Mouse (Mus musculus): ENCODE measurements at regions not wholly inside any gene's neighbourhood (a gene's known extent, or its start where the extent isn't known, plus 50 kb on each side); places are given as distances from the start of the nearest gene placed in this dataset.

DNA sequence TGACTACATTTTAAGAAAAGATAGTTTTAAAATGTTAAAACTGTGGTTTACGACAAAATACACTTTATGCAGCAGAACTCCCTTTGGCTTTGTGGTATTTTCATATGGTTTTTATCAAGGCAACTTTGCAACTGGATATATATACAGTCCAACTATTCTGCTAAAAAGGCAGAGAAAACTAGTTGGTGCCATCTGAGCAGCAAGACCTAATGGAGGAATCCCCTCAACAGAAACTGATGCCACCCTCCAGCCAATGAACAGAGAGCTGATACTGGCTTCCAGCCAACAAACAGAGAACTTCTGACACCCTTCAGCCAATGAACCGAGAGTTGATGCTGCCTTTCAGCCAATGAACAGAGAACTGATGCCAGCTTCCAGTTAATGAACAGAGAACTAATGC, 215.9 kb downstream of the Mylk4 start:
- no peak overlapping the region for H3K4me3 ChIP-seq
- intact Hi-C loops (cut with DNase I) = no loop called here
- no peak overlapping the region for H3K27ac ChIP-seq
- no peak for DNase-seq
- TF ChIP-seq CTCF (IDR thresholded peaks at IDR 0.05) = no peak

DNA sequence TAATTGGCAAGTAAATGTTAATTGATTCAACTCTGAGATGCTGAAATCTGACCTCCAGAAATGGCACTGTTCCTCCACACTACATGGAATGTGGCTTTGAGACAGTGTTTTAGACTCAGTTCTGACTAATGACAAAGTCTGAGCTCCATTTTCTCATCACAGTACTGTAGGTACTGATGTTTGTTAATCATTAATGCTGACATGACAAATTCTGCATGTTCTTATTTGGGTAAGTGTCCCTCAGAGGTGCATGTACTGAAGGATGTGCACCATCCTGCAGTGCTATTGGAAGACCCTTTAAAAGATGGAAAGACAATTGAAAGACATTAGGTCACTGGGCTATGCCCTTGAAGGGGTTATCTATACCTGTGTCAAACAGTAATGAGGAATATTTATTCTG, 222.1 kb upstream of the Gmds start:
- TF ChIP-seq CTCF (IDR thresholded peaks at IDR 0.05) = no peak
- Histone ChIP-seq H3K27ac (no peak overlapping the region), H3K4me3 (no peak overlapping the region)
- intact Hi-C loops (cut with DNase I) = no loop called here
- DNase-seq = no peak

DNA sequence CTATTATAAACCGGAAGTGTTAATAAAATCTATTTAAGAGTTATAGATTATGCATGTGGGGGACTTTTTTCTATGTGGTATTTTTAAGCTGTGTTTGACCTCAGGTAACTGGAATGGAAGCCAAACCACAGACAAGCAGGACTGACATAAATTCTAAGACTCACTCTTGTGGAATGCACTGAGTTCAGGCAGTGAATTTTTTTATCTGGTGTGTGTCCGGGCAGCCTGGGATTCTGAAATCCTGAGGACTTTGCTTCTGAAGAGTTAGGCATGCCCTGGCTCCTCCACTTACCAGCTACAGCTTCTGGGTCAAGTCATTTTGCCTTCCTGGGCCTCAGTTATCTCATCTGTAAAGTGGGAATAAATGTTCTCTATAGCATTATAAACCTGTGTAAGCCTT, 217.9 kb upstream of the Gmds start:
- Histone ChIP-seq H3K4me3 (no peak overlapping the region), H3K27ac (no peak overlapping the region)
- no peak for DNase-seq
- TF ChIP-seq CTCF (IDR thresholded peaks at IDR 0.05) = no peak
- intact Hi-C loops (cut with DNase I) = no loop called here

- intact Hi-C loops (cut with DNase I) = no loop called here
- no peak for DNase-seq
- peak overlapping the region; percentile 46; the same call in 1 of the 2 replicates for H3K27ac ChIP-seq
- H3K4me3 ChIP-seq = no peak overlapping the region
- TF ChIP-seq CTCF (IDR thresholded peaks at IDR 0.05) = no peak
Measured at GRCm38 (mm10) chr13:32555064-32555463, 216.5 kb upstream of the Gmds start.

GRCm38 (mm10) chr13:32554601-32555000, 216.1 kb upstream of the Gmds start:
- H3K4me3 ChIP-seq = no peak overlapping the region
- intact Hi-C loops (cut with DNase I) = no loop called here
- no peak for DNase-seq
- TF ChIP-seq CTCF (IDR thresholded peaks at IDR 0.05) = no peak
- no peak overlapping the region for H3K27ac ChIP-seq

- intact Hi-C loops (cut with DNase I) = no loop called here
- TF ChIP-seq CTCF (IDR thresholded peaks at IDR 0.05) = no peak
- DNase-seq = no peak
- Histone ChIP-seq H3K4me3 (no peak overlapping the region), H3K27ac (no peak overlapping the region)
Measured at GRCm38 (mm10) chr13:32553136-32553535, 214.6 kb upstream of the Gmds start.

DNA sequence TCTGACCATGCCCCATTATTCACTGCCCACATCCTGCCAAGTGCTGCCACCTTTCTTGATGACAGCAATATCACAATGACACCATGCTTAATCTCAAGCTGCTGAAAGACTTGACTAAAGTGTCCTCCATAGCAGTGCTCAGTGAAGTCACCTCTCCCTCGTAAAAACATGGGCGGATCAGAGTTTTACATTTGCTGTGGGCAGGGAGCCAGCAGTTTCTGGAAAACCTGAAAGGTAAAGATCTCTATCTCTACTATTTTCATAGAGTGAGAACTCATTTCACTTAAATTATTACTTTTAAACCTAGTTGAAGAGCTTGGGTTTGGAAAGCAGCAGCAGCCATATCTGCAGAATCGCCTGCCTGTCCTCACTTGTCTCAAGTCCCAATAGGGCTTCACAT, 211.6 kb upstream of the Gmds start:
- no peak overlapping the region for H3K27ac ChIP-seq
- no peak for TF ChIP-seq CTCF (IDR thresholded peaks at IDR 0.05)
- intact Hi-C loops (cut with DNase I) = no loop called here
- no peak overlapping the region for H3K4me3 ChIP-seq
- DNase-seq = no peak

GRCm38 (mm10) chr13:32547126-32547525, 208.6 kb upstream of the Gmds start:
- DNase-seq = no peak
- no peak overlapping the region for H3K4me3 ChIP-seq
- intact Hi-C loops (cut with DNase I) = no loop called here

DNA sequence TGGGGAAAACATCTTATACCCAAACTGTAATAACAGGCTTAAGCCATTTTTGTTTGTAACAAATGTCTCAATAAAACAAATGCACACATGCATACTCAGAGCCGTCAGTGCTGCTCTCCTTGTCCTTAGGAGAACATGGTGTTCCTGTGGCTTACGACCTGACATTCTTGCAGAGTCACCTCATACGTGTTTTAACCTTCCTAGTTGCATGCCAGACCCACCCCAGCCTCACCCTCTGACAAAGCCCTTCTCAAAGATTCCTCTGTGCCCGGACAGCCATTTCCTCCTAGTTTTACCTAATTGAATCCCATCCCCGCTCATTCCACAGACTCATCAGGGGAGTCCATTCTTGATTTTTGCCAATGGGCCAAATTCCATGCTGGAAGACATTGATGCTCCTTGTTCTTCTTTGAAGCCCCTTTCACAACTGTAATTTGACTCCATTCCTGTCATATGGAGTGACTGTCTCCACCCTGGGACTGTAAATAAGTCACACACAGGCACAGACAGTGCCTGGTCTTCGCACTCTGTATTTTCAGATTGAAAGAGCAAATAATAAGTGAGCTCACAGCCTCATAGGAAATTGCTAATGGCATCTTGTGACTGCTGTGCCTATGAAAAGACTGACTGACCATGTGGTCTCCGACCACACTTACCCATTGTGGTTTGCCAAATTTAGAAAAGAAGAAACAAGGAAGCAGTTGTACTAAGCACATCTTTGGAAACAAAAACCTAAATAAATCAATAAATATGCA, 206.6 kb upstream of the Gmds start:
- intact Hi-C loops (cut with DNase I) = no loop called here
- Histone ChIP-seq H3K27ac (no peak overlapping the region), H3K4me3 (no peak overlapping the region)
- TF ChIP-seq CTCF (IDR thresholded peaks at IDR 0.05) = no peak
- no peak for DNase-seq

More at GRCm38 (mm10) chr13:32547126-32547525, 208.6 kb upstream of the Gmds start:
- TF ChIP-seq CTCF (IDR thresholded peaks at IDR 0.05) = no peak
- no peak overlapping the region for H3K27ac ChIP-seq

GRCm38 (mm10) chr13:32541611-32542010, 203.1 kb upstream of the Gmds start:
- Histone ChIP-seq H3K4me3 (no peak overlapping the region), H3K27ac (no peak overlapping the region)
- intact Hi-C loops (cut with DNase I) = no loop called here
- no peak for DNase-seq
- TF ChIP-seq CTCF (IDR thresholded peaks at IDR 0.05) = no peak

DNA sequence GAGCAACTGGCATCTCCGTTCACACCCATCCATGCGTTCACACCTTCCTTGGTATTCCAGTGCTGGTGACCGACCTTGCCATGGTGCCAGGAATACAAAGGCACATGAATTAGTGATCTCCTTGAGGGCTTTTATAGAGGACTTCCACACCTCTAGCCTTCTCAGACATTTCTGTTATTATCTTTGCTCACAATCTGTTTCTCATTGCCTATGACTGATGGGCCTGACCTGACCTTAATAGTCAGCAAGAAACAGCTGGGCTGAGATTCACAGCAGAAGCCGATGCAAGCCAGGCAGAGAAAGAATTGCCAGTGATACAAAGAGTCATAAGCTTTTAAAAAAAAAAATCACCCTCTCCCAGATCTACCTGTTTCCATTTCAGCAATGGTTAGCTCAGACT, 197.7 kb upstream of the Gmds start:
- no peak for DNase-seq

DNA sequence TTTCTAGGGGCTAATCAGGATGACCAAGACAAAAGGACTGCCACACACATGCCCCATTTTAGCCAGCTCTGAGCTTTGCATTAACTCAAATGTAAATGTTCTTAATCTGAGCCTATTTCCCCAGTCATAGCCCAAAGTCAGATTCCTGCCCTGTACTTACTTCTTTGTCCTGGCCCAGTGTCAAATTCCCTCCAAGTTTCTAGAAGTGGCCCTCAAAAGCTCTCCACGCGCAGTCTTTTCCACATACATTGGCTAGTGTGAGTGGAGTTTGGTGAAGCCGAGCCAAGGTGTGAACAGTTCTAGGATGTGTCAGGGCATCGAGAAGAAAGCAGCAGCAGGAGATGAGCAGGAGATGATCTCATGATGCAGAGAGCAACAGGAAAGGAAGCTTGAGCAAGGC, 197.1 kb upstream of the Gmds start:
- no peak for TF ChIP-seq CTCF (IDR thresholded peaks at IDR 0.05)
- no peak overlapping the region for H3K4me3 ChIP-seq
- no peak for DNase-seq

More for the DNA sequence above, 197.7 kb upstream of the Gmds start:
- no peak overlapping the region for H3K27ac ChIP-seq
- no peak overlapping the region for H3K4me3 ChIP-seq
- intact Hi-C loops (cut with DNase I) = no loop called here
- TF ChIP-seq CTCF (IDR thresholded peaks at IDR 0.05) = no peak

DNA sequence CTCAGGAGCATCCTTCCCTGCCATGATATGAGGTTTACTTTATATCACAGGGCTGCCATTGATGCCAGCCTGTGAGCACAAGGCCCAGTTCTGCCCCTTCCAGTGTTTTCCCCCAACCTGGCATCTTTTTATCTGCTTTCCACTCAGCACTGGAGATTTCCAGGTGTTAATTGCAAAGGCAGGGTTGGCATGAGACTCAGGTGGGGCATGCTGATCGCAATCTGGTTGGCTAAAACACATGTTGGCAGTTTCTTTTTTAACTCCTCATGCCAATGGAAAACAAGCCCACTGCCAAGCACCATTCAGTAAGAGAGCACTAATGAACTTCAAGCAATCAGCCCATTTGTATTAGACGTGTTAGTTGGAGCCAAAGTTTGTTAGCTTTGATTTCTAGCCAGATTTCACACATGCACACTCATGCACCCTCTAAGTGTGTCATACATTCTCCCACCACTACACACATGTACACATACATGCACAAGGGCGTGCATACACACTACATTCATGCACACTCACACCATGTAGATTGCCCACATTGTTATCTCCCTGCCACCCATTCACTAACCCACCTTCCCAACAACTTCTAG, 192.5 kb upstream of the Gmds start:
- Histone ChIP-seq H3K4me3 (no peak overlapping the region), H3K27ac (no peak overlapping the region)
- intact Hi-C loops (cut with DNase I) = no loop called here
- DNase-seq = no peak
- TF ChIP-seq CTCF (IDR thresholded peaks at IDR 0.05) = no peak

More for the DNA sequence above, 197.1 kb upstream of the Gmds start:
- no peak overlapping the region for H3K27ac ChIP-seq
- intact Hi-C loops (cut with DNase I) = no loop called here

All from gastrocnemius, adult 2 months (tissue).